Mouse (Mus musculus) urinary bladder, postnatal 4 days (tissue): ENCODE data around the gene Racgap1.

ENCODE experiments used
- DNase-seq, 2 experiments: peaks; one replicate each; pipeline ENCODE4 v3.0.0; 2021 to 2022; ENCODE audit warnings: low spot score in 2 of 2

The Racgap1 gene

GRCm38 (mm10) chr15:99619821-99620220, 31.6 kb downstream of the Racgap1 start:
- DNase-seq: no peak

DNA sequence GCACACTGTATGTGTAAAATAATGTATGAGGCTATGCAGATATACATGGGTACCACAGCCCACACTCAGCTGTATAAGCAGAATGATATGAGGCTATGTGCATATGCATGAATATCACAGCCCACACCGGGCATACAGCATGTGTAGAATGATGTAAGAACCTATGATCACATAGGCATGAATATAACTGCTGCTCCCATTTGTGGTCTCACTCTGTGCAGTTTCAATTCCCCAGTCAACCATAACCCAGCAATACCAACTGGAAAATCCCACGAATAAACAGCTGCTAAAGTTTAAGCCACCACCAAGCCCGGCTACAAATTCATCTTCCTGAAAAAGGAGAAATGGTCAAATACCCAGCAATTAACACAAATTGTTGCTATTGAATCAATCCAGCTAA, 32.9 kb downstream of the Racgap1 start:
- no peak for DNase-seq

DNA sequence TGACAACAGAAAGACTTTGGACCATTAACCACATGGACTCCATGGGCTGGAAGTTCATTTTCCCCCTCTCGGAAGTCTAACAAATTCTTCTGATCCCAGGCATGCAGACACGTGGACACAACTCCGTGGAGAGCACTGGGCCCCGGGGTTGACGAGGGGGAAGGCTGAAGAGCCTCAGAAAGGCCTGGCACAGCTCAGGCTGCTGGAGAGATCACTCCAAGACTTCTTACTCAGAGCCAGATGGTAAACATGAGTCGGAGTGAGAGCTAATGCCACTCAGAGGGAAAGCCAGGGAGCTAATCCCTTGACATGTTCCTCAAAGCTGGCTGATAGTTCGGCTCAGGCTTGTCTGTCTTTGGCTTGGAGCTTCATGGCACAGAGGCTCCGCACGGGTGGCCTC, 36.2 kb downstream of the Racgap1 start:
- no peak for DNase-seq

- peak in 1 of 2 experiments; percentile 60 for DNase-seq
Observed at GRCm38 (mm10) chr15:99614753-99615152, 36.7 kb downstream of the Racgap1 start.

GRCm38 (mm10) chr15:99614273-99614672, 37.2 kb downstream of the Racgap1 start:
- DNase-seq: no peak

DNA sequence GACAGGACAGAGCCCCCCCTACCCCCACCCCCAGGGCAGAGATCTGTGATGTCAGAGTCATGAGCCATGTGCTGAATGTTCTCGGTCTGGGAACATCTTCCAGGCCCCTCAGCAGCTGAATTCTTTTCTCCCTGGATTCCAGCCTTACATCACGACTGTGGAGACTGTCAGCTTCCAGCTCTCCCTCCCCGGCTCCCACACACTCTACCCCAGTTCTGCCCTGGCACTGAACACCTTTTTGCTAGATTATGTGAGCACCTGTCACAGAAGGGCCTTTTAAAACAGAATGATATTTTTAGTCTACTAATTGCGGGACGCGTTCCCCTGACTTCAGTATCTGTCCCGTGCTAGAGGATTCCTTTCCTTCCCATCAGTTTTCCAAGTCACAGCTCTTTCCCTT, 39.9 kb downstream of the Racgap1 start:
- DNase-seq: no peak

DNA sequence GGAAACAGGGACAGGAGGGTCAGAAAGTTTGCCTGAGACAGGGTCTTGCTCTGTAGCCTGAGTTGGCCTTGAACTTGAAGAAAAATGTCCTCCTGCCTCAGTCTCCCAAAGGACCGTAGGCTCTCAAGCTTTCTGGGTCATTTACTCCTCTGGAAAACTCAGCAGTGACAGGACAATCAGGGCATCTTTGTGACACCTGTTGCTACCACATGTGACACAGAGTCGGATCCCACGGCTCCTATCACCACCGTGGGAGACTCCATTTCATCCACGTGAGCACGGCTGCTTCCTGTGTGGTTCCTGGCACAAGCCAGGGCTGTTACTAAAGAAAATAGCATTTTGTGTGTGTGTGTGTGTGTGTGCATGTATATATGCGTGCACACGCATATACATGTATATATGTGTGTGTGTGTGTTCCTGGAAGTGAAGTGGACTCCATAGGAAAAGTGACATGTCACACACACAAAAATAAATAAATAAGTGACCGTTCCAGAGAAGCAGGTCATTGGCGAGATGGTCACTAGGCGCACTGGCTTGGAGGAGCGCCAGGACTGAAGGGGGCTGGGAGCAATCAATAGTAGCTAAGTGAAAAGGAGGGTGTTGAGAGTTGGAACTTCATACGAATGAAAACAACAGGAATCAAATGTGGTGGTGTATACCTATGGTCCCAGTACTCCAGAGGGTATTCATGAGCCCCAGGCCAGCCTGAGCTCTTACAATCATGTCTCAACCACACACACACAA, 42.9 kb downstream of the Racgap1 start:
- DNase-seq: no peak

DNA sequence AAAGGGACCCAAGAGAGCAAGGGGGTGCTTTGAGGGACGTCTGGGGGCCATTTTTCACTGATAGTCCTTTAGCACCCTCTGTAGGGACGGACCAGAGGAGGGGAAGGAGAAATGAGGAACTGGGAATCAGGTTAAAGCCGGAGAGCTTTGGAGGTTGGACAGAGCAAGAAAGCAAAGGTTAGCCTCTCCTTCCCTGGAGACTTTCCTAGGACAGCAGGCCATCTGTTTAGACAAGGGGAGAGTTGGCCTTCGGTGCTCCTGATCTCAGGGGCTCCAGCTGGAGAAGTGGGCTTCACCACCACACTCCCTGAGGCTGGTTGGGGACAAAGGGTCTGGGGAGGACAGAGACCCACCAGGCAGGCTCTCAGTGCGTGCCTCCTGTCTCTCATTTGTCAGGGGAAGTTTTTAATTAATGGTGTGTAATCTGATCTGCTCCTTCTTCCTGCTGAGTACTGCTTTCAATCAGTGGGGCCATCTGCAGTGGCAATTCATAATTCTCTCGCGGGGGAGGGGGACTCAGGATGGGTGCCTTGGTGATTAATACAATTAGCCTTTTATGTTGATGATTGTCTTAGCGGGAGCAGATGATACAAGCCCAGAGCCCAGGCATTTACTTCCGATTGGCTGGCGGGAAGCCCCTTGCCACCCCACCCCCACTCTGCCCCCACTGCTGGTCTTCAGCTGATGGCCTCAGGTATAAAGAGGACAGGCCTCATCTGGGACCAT, 43.9 kb downstream of the Racgap1 start:
- no peak for DNase-seq

- DNase-seq: no peak
Observed at GRCm38 (mm10) chr15:99606515-99606914, 44.9 kb downstream of the Racgap1 start.

- DNase-seq: no peak
Observed at GRCm38 (mm10) chr15:99605595-99605994, 45.9 kb downstream of the Racgap1 start.

- peak in 1 of 2 experiments; percentile 15 for DNase-seq
Observed at GRCm38 (mm10) chr15:99603216-99603615, 48.2 kb downstream of the Racgap1 start.

GRCm38 (mm10) chr15:99602206-99602820, 49.1 kb downstream of the Racgap1 start:
- peak in 1 of 2 experiments; percentile 15 for DNase-seq

GRCm38 (mm10) chr15:99601823-99602120, 49.7 kb downstream of the Racgap1 start:
- DNase-seq: no peak

DNA sequence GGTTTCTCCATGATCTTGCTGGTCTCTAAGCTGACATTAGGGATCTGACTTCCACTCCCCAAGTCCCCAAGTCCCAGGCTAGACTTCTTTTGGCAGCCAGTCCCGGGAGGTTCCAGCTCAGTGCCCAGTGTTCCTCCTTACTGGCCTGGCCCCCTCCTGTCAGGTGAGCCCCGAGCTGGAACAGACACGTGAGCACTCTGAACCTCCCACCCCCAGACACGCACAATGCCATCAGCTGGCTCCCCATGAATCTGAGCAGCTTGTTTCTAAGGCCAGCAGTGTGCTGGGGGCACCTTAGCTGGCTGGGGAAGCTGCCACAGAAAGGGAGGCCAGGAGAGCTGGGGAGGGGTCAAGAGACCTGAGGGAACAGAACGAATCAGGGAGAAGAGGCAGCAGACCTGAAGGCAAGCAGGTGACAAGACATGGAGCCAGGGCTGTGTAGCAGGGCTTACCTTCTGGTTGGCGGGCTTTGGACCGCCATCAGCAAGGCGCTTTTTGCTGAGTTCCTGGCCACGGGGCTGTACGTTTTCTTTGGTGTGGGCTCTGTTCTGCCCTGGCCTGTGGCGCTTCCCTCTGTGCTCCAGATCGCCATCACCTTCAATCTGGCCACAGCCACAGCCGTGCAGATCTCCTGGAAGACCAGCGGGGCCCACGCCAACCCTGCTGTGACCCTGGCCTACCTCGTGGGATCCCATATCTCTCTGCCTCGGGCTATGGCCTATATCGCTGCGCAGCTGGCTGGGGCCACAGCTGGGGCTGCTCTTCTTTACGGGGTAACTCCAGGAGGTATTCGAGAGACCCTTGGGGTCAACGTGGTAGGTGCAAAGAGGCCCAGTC, 50.3 kb downstream of the Racgap1 start, which contains the start of gene Aqp6:
Aqp6 (plus strand) TSS at position 415 of the 837 bp plus-strand sequence.
- DNase-seq: peak in 1 of 2 experiments; percentile 17

DNA sequence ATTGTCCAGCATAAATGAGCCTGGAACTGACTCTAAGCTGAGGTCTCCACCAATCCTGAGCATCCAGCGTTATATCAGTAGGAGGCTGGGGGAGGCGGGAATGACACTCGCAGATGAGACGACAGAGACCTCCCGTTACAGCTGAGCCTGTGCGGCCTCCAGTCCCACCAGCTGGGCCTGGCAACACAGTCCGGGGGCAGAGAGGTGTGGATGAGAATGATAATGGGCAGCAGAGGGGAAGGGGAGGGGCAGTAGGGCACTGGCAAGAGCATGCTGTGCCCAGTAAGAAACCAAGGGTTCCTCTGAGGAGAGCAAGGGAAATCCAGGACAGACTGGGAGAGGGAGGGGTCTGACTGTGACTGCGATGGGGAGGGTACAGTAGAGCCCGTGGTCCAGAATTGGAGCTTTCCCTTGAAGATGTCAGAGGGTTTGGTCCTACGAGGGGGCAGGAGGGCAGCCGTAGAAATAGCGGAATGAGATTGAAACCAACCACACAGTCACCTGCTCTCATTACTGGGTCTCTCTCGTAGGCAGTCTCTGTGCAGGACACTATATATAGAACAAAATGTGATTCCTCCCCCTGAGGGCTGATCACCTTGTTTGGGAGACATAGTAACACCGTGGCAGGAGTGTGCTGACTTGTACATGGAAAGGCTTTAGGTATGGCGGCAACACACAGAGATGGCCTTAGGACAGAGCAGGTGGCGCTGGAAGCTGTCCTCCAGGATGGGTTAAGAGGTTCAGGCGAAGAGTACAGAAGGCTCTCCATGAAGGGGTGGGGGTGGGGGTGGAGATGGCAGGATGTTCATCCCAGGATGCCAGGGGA, 52.0 kb downstream of the Racgap1 start:
- DNase-seq: no peak

DNA sequence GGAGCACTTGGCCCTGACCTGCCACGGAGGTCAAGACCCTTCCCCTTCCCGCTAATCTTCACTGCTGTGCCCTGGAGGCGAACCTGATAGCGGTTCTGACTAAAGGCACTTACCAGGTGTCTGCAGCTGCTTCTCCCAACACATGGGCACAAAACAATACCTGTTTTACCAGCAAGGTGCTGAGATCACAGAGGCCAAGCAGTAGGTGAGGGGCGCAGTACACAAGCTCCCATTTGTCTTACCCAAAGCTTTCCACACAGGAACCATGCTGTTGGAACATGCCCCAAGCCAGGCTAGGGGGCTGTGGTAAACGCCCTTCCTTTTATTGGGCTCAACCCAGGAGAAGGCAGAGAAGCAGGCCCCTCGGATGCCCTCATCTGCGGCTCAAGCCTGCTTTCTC, 53.9 kb downstream of the Racgap1 start:
- no peak for DNase-seq

GRCm38 (mm10) chr15:99596841-99597240, 54.6 kb downstream of the Racgap1 start:
- no peak for DNase-seq

DNA sequence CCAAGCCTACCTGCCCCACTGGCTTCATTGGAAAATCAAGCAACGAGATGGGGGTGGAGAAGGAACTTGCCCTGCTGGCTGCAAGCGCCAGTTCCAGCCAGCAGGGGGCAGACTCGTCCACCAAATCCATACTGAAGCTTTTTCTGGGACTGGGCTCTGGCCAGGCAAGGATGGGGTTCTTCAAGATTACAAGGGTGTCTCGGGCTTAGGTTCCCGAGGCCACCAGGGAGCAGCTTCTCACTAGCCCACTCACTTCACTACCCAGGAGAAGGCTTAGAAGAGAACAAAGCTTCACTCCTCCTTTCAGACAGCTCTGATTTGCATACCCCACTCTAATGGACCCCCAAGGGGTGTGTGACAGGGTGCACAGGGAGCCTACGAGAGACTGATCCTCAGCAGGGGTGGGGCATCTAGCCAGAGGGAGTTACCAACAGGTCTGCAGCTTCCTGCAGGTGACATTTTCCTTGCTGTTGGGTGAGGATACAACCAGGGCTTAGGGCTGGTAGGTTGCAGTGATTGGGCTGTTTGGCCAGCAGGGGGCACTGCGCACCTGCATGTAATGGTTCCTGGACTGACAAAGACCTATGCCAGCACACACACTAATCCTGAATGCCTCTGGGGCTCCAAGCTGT, 55.3 kb downstream of the Racgap1 start:
- peak; percentile 74 to 82 for DNase-seq

- DNase-seq: no peak
Observed at GRCm38 (mm10) chr15:99594951-99595350, 56.5 kb downstream of the Racgap1 start.

DNA sequence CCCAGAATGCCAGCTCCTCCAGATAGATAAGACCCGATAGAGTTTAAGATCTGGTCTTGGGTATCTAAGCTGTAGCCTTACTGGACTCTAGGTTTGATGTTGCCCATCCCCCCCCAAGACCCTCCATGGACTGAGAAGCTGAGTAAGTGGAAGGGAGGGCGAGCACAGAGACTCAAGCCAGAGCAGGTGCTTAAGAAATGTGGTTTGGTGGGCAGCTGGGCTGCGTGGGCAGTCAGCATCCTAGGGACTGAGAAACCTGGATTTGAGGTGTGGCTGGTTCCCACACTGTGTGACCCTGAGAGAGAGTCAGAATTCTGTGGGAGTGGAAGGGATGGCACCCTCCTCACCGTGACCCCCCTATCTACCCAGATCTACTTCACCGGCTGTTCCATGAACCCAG, 58.6 kb downstream of the Racgap1 start:
- no peak for DNase-seq

DNA sequence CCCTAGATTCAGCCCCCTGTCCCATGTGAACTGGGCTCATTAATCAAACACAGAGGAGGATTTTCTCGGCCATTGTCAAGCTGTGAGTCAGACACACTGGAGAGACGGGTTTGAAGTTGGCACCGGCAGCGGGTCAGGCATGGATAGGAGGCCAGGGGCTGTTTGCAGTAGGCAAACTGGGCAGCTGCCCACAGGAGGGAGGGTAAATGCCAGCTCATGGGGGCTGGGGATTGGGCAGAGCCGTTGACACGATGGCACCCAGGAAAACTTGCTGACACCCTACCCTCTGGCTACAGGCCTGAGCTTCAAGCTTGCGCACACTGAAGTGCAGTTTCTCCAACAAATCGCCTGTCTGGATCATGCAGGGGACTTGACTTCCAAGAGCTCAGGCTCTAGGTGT, 59.3 kb downstream of the Racgap1 start:
- no peak for DNase-seq
